Mouse (Mus musculus) cerebellum, postnatal 4 days (tissue): ENCODE results near the gene Fdx1l.

ENCODE experiments used
- DNase-seq, 2 experiments: peaks; one replicate each; pipeline ENCODE4 v3.0.0; 2022; ENCODE audit warnings: low spot score in 2 of 2, mixed read lengths in 1 of 2

The Fdx1l gene

DNA sequence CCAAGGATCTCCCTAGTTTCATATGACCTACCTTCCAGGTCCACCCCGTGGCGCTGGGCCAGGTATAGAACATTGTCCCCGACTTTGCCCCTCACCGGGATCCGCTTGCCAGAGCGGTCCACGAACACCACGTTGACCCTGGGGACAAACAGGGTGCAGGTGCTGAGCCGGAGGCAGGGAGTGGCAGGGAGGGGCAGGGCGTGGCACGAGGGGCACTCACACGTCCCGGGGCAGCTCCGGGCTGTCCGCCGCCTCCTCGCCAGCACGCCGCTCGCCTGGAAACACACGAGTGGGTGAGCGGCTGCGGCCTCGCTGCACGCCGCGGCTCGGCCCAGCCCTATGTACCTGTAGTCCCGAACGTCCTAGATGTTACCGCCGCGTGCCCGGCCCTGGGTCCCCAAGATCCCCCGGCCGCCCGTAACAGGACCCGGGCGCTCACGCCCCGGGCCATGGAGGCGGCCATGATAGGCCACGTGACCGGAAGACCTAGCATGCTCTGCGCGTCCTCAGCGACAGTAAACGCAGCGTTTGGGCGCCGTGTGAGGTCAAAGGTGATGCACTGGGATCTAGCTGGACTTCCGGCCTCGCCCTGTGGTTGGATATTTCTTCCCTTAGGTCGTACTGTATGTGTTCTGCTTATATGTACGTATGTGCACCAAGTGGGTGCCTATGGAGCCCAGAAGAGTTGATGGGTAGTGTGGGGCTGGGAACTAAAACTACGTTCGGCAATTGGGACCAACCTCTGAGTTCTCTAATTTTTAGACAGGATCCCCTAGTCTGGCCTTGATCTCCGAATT, at the start of gene Fdx1l, which contains the start of gene Gm49373:
Fdx1l (minus strand) TSS at position 571 of the 797 bp plus-strand sequence.
Gm49373 (minus strand) TSS at position 53 of the 797 bp plus-strand sequence.
- DNase-seq, result peak; percentile 71 to 87

- DNase-seq, result no peak
These were observed 48.1 kb upstream of the Fdx1l start for GRCm38 (mm10) chr9:21121483-21121882.

DNA sequence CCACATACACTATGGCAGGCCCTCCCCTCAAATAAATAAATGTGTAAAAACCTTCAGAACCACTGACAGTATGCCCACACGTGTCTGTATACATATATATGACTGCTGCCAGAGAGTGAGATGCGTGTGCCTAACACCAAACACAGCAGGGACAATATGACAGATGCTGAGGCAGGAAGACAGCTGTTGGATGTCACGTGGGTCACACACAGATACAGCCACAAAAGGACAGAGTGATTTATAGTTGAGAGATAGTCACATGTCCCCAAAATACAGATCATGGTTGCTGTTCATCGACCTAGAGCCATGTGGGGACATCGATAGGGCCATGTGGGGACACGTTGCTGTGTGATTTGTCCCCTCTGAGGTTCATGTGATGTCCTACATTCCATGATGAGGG, 43.7 kb upstream of the Fdx1l start:
- DNase-seq, result no peak

DNA sequence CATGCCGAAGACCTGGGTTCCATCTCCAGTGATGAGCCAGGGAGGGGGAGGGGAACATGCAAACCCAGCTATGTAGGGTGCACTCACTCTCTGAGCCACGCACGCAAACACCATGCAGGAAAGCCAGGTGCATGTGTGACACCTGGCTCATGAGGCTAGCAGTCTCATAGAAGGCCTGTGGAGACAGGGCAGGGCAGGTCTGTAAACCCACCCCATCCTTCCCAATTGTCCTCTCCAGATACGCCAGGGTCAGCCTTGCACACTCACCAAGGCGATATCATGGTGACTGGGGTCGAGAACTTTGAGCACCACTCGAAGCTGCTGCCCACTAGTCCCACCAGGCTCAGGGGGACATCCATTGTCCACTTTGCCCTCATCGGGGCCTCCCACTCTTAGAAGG, 41.7 kb upstream of the Fdx1l start:
- no peak for DNase-seq

- DNase-seq, result no peak
These were observed 40.8 kb upstream of the Fdx1l start for GRCm38 (mm10) chr9:21114190-21114589.

DNA sequence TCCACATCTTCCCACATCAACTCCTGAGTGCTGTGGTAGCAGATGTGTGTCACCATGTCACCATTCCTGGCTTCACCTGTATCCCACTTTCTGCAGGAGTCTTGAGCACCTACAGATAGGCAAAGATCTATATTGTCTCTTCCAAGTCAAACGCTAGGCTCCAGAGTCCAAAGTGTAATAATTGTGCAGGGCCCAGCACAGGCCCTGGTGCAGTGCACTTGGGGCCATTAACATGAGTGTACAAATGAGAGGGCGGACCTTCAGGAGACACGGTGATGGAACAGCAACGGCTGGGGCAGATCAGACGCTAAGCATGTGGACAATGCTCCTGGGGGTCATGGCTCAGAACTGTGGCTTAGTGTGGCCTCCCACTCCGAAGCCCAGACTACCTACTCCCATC, 40.3 kb upstream of the Fdx1l start:
- no peak for DNase-seq

DNA sequence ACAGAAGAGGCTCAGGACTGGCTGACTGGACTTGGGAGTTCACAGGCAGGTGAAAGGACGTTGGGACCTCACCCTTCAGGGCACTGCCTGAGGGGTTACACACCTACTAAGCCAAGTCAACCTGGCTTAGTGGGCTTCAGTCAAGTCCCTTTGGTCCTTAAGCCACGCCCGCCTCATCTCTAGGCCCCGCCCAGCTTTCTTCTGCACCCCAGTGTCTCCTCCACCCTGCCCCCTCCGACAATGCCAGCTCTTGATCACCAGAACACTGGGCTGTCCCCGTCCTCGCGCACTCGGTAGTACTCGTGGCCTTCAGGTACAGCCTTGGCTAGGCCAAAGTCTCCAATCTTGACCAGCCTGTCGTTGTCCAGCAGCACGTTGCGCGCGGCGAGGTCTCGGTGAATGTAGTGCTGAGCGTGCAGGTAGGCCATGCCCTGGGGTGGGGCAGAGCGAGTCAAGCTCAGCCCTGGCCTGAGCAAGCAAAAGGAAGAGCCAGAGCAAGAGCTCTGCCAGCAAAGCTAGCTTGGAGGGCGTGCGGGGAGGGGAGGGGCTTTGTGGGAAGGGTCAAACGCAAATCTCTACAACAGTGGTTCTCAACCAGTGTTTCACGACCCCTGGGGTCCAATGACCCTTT, 34.3 kb upstream of the Fdx1l start:
- DNase-seq, result no peak

DNA sequence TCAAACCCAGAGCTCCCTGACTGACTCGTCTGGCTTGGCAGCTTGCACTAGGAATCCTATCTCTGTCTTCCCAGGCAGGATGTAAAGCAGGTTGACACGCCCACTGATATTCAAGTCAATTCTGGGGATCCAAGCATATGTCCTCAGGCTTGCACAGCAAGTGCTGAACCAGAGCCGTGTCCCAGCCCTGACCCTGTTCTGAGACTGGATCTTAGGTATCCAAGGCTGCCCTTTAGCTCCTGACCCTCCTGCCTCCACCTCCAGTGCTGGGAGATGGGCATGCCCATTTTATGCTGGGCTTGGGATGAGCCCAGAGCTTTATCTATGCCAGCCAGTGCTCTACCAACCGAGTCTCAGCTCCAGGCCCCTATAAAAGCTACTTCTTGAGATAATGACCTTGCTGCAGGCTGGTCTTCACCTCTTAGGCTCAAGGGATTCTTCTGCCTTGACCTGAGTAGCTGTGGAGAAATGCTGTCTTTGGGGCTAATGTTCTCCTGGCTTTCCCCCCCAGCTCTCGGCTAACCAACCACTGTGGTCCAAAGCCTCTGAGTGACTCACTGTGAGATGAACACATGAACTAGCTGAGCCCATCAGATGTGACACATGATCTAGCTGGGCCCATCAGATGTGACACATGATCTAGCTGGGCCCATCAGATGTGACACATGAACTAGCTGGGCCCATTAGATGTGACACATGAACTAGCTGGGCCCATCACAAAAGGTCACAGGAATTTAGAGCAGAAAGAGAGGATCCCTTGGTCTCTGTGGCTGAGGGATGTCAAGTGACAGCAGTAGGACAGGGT, 32.5 kb upstream of the Fdx1l start:
- no peak for DNase-seq

GRCm38 (mm10) chr9:21104814-21105213, 31.4 kb upstream of the Fdx1l start:
- DNase-seq, result no peak

DNA sequence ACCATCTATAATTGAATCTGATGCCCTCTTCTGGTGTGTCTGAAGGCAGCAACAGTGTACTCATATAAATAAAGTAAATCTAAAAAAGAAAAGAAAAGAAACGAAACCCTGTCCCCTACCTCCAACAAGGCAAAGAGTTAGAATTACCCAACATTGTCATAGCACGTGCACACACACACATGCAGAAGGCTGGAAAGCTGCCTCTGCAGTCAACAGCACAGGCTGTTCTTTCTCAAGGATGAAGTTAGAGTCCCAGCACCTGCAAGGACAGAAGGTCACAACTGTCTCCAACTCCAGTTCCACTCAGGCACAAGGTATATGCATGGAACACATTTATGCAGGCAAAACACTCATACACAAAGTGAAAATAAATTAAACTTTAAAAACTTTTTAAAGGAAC, 28.7 kb upstream of the Fdx1l start:
- DNase-seq, result no peak

GRCm38 (mm10) chr9:21100447-21101161, 27.2 kb upstream of the Fdx1l start:
- DNase-seq, result no peak

GRCm38 (mm10) chr9:21097793-21098192, 24.4 kb upstream of the Fdx1l start:
- no peak for DNase-seq

DNA sequence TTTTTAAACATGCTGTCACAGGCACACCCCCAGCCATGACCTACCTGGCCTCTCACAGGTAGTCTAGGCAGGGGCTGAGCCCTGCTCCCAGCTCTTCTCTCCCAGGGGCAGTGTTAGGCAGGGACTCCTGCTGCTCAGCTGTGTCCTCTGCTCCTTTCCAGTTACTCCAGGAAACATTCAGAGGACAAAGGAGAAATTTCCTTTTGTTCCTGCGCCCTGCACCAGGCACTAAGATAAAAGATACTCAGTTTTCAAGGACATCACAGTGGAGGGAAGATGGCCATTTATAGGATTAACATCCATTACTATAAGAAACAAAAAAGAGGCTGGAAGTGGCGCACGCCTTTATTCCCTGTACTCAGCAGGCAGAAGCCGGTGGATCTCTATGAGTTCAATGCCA, 22.5 kb upstream of the Fdx1l start:
- DNase-seq, result peak in 1 of 2 experiments; percentile 17

DNA sequence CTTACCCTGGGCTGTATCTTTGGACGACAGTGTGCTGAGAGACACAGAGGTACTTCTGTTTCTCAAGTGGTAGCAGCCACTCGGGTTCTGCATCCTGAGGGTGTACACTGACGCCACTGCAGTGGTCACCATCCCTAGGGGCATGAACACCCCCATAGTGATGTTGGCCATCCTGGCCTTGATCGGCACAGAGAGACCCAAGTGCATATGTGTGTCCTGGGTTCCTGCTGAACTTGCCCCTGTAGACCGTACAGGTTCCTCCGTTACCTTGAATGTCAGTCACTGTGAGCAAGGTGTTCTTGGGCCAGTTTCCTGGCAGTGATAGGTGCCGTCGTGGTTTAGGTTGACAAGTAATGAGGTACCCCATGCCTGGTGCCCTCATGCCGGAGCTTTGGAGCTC, 20.0 kb upstream of the Fdx1l start:
- DNase-seq, result no peak

- peak; percentile 94 to 95 for DNase-seq
These were observed 18.4 kb upstream of the Fdx1l start, which contains the start of the genes Gm38431 and Raver1 for GRCm38 (mm10) chr9:21091707-21092320. Gene Gm38431, minus strand, starts transcription at chr9:21091997. Gene Raver1, minus strand, starts transcription at chr9:21092008.

- no peak for DNase-seq
These were observed 17.7 kb upstream of the Fdx1l start for GRCm38 (mm10) chr9:21090972-21091706.

DNA sequence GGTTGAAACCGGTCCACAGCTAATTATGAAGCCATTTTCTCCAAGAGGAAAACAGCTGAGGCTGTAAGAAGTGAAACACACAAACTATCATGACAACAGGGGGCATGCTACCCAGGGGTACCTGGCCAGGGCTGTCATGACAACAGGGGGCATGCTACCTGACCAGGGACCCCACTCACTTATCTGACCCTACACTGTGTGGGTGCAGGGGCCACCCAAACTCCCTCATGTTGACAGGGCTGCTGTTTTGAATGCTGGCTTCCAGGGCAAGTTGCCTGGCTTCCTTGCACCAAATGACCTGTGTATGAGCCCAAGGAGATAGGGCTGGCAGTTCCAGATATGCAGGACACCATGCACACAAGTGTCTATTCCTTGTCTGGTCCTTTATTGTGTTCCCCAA, 17.1 kb upstream of the Fdx1l start:
- DNase-seq, result no peak

GRCm38 (mm10) chr9:21083324-21083723, 9.9 kb upstream of the Fdx1l start:
- no peak for DNase-seq

DNA sequence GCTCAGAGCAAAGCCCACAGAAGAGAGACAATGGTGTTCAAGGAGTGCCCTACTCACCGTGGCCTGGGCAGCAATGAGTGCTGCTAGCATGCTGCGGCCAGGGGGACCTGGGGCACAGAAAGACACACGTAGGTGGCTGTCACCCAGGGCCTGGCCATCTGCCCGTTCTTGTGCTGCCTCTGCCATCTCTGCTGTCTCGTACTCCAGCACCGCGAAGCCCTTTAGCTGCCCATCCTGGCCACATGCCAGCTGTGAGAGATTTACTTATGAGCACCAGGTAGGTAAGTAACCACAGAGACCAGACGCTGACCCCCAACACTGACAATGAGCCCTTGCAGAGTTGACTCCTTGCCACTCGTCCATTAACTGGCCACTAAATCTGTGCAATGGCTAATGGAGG, 7.7 kb upstream of the Fdx1l start:
- DNase-seq, result no peak

DNA sequence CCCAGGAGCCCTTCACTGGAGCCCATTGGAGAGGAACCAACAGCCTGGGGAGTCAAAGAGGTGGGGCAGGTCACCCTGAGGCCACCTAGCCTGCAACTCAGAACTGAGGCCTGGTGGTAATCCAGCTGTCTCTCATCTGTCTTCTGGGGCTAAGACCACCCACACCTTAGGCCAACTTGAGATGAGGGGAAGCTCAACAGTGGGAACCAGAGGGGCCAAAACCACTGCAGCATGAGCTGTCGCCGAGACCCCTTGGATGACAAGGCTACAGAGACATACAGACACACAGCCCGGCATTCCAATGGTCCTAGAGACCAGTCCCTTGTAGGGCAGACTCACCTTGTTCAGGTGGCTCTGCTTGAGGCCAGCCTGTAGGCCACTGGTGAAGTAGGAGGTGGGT, 2.2 kb upstream of the Fdx1l start:
- no peak for DNase-seq

DNA sequence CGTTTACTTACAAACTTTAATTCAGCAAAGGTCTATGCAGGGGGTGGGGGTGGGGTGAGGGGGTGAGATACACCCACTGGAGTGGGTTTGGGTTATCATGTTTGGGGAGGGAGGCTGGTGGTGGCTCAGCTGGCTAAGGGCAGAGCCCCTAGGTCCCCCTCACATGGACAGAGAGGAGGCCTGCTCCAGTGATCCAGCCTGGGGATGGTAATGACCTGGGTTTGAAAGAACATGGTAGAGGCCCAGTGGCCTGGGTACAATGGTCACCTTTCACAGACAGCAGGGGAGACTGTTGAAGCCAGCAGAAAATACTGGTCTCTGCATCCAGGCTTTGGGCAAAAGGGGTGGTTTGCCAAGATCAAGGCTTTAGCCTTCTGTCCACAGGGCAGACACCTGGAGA, 759 bp upstream of the Fdx1l start:
- DNase-seq, result no peak
